Mouse (Mus musculus): ENCODE data around the gene Gm4871. TPM values are rescaled to one million over a fixed set of nuclear protein-coding genes. Genes with fewer than 3 reads are reported as not detected.
A peak's percentile ranks its signal among the peaks of the same experiment; 100 is the strongest.

Gene Gm4871
- total RNA-seq, 1 experiment from 2014 or later: not detected

DNA sequence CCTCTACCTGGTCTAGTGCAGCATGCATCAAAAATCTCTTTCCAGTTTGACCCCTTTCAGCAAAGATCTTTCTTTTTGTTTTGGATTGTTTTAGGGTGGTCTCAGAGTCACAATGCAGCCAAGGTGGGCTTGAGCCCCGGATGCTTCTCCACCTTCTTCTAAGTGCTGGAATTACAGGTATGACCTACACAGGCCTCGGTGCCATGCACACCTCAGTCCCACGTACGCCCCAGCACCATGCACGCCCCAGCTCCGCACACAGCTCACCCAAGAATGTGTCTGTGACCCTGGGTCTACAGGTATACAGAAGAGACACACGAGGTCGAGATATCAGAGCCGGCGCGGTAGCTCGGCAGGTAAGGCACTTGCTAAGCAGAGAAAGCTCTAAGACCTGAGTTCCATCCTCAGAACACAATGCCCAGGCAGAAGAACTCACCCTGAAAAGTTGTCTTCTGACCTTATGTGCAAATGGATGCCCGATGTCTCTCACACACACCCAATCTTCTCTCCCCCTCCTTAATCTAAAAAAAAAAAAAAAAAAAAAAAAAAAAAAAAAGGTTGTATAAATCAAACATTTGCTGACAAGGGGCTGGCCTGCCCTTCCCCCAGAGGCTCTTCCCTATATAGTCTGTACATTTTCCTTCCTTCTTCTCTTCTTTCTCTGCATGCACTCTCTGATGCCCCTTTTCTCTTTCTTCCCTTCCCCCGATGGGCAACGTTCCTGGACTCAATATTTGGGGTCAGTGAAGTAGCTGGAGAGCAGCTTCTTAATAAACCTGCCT, 23.5 kb downstream of the Gm4871 start:
- ATAC-seq (replicated peaks in 1 of 2; ENCODE audit: insufficient read depth in 1 of 2, low FRiP score in 2 of 2, low TSS enrichment in 1 of 2, low read depth in 1 of 2, poor library complexity in 2 of 2, severe bottlenecking in 2 of 2): no peak

DNA sequence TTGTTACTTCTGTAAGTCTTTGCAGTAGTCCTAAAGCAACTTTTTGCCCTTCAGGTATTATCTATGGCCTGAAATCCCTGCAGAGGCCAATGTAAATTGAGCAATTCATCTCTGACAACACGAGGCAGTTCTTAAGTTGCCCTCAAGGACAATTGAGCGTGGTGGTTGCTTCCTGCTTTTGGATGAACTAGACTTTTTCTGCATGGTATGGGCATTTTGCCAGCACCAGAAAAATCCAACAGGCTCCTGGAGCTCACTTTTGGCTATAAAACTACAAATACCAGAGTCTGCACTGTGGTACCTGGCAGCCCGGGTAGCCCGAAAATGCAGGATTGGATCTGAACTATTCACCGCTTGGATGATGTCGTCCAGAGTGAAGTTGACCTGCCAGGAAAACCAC, 27.0 kb downstream of the Gm4871 start:
- no peak for ATAC-seq (replicated peaks in 1 of 2; ENCODE audit: insufficient read depth in 1 of 2, low FRiP score in 2 of 2, low TSS enrichment in 1 of 2, low read depth in 1 of 2, poor library complexity in 2 of 2, severe bottlenecking in 2 of 2)

DNA sequence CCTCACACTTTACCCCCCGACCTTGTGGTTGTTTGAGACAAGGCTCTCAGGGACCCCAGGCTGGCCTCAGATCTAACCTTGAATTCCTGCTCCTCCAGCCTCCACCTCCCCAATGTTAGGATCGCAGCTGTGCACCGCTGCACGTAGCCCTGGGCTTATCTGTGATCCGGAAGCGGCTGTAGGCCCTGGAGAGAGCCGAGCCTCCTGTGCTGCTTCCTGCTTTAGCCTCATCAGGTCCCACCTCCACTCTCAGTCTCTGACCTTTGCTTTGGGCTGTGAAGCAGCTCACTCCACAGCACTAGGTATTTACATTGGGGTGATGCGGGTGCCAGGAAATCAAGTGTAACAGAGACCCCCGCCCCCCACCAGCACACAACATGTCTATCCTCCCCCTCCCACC, 28.1 kb downstream of the Gm4871 start:
- no peak for ATAC-seq (replicated peaks in 1 of 2; ENCODE audit: insufficient read depth in 1 of 2, low FRiP score in 2 of 2, low TSS enrichment in 1 of 2, low read depth in 1 of 2, poor library complexity in 2 of 2, severe bottlenecking in 2 of 2)

DNA sequence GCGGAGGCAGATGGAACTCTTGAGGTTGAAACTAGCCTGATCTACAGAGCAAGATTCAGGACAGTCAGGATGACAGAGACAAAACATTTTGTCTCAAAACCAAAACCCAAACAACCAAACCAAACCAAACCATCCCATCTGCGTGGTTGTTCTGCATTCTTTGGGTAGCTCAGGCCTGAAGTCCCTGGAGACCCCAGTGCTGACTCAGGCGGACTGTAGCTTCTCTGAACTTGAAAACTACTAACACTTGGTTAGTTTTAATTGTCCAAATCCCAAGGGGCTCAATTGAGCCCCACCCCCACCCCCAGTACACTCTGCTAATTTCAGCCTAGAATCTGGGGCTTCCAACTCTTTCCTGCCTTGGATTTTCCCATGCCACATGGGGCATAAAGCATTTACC, 29.2 kb downstream of the Gm4871 start:
- no peak for ATAC-seq (replicated peaks in 1 of 2; ENCODE audit: insufficient read depth in 1 of 2, low FRiP score in 2 of 2, low TSS enrichment in 1 of 2, low read depth in 1 of 2, poor library complexity in 2 of 2, severe bottlenecking in 2 of 2)

DNA sequence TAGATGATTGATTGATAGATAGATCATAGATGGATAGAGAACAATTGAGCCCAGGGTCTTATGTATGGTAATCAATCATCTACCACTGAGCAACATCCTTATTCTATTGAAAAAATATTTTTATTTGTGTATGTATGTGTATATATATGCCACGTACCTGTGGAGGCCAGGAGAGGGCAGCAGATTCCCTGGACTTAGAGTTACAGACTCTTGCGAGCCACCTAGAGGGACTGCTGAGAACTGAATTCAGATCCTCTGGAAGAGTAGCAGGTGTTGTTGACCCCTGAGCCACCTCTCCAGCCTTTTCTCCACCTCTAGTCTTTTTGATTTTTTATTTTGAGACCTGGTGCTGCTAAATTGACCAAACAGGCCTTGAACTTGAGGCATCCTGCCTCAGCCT, 34.1 kb downstream of the Gm4871 start:
- ATAC-seq (replicated peaks in 1 of 2; ENCODE audit: insufficient read depth in 1 of 2, low FRiP score in 2 of 2, low TSS enrichment in 1 of 2, low read depth in 1 of 2, poor library complexity in 2 of 2, severe bottlenecking in 2 of 2): peak; percentile 49 to 64; a peak in 1 of 4 replicates

DNA sequence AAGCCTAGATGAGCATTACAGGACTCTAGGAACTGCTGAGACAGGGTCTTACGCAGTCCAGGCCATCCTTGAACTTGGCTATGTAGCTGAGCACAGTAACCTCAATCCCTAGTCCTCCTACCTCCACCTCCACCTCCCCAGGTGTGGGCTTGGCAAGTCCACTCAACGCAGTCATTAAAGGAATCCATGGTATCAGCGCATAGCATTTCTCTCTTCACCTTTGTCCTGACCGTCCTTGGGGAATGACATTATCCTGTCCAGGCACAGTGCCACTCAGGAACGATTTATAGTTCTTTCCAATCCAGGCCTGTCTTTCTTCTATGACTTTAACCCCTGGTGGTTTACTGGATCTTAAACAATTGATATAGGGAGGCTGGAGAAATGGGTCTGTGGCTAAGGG, 42.1 kb downstream of the Gm4871 start:
- ATAC-seq (replicated peaks in 1 of 2; ENCODE audit: insufficient read depth in 1 of 2, low FRiP score in 2 of 2, low TSS enrichment in 1 of 2, low read depth in 1 of 2, poor library complexity in 2 of 2, severe bottlenecking in 2 of 2): no peak

DNA sequence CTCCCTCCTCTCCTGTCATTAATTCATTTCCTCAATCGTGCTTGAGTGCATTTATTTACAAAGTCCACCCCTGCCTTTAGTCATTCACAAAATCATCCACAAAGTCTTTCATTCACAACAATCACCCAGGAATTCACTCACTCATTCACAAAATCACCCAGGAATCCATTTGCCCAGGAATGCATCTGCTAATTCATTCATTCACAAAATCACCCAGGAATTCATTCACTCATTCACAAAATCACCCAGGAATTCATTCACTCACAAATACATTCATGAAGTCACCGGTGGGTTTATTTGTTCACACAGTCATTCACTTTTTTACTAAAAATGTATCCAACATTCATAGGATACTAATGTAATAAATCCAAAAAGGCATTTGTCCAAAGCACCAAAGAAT, 42.5 kb downstream of the Gm4871 start:
- no peak for ATAC-seq (replicated peaks in 1 of 2; ENCODE audit: insufficient read depth in 1 of 2, low FRiP score in 2 of 2, low TSS enrichment in 1 of 2, low read depth in 1 of 2, poor library complexity in 2 of 2, severe bottlenecking in 2 of 2)

DNA sequence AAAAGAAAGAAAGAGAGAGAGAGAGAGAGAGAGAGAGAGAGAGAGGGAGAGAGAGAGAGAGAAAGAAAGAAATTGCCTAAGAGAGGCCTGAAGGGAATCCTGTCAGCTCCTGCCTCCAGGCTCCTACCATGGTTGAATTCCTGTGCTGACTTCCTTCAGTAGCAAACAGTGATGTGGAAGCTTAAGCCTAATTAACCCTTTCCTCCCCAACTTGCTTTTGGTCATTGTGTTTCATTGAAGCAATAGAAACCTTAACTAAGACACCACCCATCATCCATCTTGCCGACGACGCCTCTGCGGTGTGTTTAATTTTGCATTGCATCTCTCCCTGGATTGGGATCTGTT, 43.5 kb downstream of the Gm4871 start:
- ATAC-seq (replicated peaks in 1 of 2; ENCODE audit: insufficient read depth in 1 of 2, low FRiP score in 2 of 2, low TSS enrichment in 1 of 2, low read depth in 1 of 2, poor library complexity in 2 of 2, severe bottlenecking in 2 of 2): no peak

DNA sequence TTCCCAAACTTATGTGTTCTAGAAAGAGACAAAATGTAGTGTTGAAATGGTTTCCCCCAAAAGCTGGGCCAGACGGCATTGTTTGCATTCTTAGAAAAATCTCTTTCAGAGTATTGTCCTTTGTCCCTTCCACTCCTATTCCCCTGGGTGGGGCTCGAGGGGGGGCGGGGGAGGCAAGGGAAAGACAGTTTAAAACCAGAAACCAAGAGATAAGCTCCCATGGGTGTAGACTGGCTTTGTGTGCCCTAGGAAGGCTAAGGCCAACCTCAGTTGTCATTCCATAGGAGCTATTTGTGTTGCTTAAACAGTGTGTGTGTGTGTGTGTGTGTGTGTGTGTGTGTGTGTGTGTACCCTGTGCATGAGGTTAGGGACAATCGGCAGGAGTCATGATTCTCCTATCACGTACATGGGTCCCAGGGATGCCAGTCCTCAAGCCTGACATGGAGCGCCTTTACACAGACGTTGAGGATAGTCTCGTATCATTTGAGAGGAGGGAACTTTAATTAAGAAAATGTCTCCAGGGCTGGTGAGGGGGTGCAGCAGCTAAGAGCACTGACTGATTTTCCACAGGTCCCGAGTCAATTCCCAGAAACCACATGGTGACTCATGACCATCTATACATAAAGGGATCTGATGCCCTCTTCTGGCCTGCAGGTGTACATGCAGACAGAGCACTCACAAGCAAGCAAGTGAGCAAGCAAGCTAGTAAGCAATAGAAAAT, 44.1 kb downstream of the Gm4871 start:
- ATAC-seq (replicated peaks in 1 of 2; ENCODE audit: insufficient read depth in 1 of 2, low FRiP score in 2 of 2, low TSS enrichment in 1 of 2, low read depth in 1 of 2, poor library complexity in 2 of 2, severe bottlenecking in 2 of 2): no peak

DNA sequence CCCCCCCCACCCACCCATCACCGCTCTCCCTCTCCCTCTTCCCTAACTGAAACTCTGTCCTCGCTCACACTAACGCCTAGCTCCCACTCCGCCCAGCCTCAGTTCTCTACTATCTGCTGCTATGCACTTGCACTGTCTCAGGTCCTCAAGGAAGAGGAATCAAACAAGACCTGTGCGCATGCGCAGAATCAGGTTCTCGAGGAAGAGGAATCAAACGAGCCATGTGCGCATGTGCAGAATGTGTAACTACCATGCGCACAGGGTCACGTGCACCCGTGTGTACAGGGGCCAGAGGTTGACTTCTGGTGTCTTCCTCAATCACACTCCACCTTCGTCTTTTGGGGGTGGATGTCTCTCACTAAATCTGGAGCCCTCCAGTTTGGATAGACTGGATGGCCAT, 45.0 kb downstream of the Gm4871 start:
- no peak for ATAC-seq (replicated peaks in 1 of 2; ENCODE audit: insufficient read depth in 1 of 2, low FRiP score in 2 of 2, low TSS enrichment in 1 of 2, low read depth in 1 of 2, poor library complexity in 2 of 2, severe bottlenecking in 2 of 2)

DNA sequence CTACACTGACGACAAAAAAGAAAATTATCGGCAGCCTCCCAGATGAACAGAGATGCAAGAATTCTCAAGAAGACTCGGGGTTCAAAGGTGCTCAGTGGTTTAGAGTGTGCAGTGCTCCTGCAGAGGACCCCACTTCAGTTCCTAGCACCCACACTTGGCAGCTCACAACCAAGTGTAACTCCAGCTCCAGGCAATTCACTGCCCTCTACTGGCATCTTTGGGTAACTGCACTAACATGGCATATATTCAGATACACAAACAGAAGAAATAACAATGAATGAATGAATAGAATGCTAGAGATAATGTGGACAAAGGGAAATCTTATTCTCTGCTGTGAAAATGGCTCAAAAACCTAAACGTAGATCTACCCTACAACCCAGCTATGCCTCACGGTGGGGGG, 47.7 kb downstream of the Gm4871 start:
- no peak for ATAC-seq (replicated peaks in 1 of 2; ENCODE audit: insufficient read depth in 1 of 2, low FRiP score in 2 of 2, low TSS enrichment in 1 of 2, low read depth in 1 of 2, poor library complexity in 2 of 2, severe bottlenecking in 2 of 2)

DNA sequence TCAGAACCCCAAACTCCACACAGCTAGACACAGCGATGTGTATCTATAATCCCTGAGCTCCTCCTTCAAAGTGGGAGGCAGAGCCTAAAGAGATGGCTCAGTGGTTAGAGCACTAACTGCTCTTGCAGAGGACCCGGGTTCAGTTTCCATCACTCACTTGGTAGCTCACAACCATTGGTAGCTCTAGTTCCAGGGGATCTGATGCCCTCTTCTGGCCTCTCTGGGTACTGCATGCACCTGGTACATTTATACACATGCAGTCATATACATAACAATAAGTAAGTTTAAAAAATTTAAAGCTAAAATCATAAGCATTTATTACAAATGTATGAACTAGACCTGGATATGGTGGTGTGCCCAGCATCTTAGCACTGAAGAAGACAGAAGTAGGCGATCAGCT, 49.3 kb downstream of the Gm4871 start:
- no peak for ATAC-seq (replicated peaks in 1 of 2; ENCODE audit: insufficient read depth in 1 of 2, low FRiP score in 2 of 2, low TSS enrichment in 1 of 2, low read depth in 1 of 2, poor library complexity in 2 of 2, severe bottlenecking in 2 of 2)

Other genes with a start within 250 kb of the Gm4871 start
- gene Smurf1, start 66.9 kb downstream of the Gm4871 start, total RNA-seq (2017): 7.9 and 10.4 TPM in 2 replicates
- gene 1700018F24Rik, start 10.2 kb upstream of the Gm4871 start, total RNA-seq (2017): not detected in 2 replicates
- gene Arpc1a, start 51.1 kb upstream of the Gm4871 start, total RNA-seq (2017): 51.2 and 80.2 TPM in 2 replicates
- gene Kpna7, start 51.3 kb upstream of the Gm4871 start, total RNA-seq (2017): not detected in 2 replicates
- gene Arpc1b, start 81.5 kb upstream of the Gm4871 start, total RNA-seq (2017): 124 and 175 TPM in 2 replicates
- 106 and 177 TPM in 2 replicates for gene Pdap1, start 107.5 kb upstream of the Gm4871 start, total RNA-seq (2017)
- 236 and 293 TPM in 2 replicates for gene Bud31, start 107.6 kb upstream of the Gm4871 start, total RNA-seq (2017)
- 16.7 and 20.0 TPM in 2 replicates for gene Ptcd1, start 134.4 kb upstream of the Gm4871 start, total RNA-seq (2017)
- gene Cpsf4, start 134.5 kb upstream of the Gm4871 start, total RNA-seq (2017): 44.4 and 44.5 TPM in 2 replicates
- gene Atp5j2, start 159.3 kb upstream of the Gm4871 start, total RNA-seq (2017): 48.2 and 118 TPM in 2 replicates
- 30.3 and 38.6 TPM in 2 replicates for gene Zkscan14, start 169.1 kb upstream of the Gm4871 start, total RNA-seq (2017)
- 7.1 and 10.1 TPM in 2 replicates for gene Zkscan5, start 171.8 kb upstream of the Gm4871 start, total RNA-seq (2017)
- gene Zfp655, start 199.0 kb upstream of the Gm4871 start, total RNA-seq (2017): 51.3 and 62.6 TPM in 2 replicates
- 6.6 and 10.6 TPM in 2 replicates for gene Zscan25, start 247.7 kb upstream of the Gm4871 start, total RNA-seq (2017)